Mouse (Mus musculus): ENCODE results near the gene Hspa12b. TPM values are rescaled to one million over a fixed set of nuclear protein-coding genes. Genes with fewer than 3 reads are reported as not detected.
"Not testable (repeated sequence)": the region's sequence is repeated elsewhere in the genome, so short reads cannot be mapped to it uniquely, and the experiment has no call there.

Gene Hspa12b
- polyA plus RNA-seq, 1 experiment from 2014 or later: 21.2 TPM

DNA sequence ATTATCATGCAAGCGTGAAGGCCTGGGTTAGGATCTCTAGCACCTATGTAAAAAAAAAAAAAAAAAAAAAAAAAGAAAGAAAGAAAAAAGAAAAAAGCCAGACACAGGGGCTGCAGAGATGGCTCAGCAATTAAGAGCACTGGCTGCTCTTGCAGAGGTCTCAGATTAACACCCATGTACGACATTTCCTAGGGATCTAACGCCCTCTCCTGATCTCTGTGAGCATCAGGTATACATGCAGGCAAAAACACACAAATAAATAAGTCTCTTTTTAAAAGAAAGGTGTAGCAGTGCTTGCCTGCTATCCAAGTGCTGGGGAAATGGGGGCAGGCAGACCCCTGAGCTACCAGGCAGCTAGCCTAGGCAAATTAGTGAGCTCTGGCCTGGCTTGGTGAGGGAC, 25.6 kb upstream of the Hspa12b start:
- Histone ChIP-seq H3K27ac (no peak overlapping the region), H3K4me3 (replicated peaks) (no peak overlapping the region), H3K9ac (replicated peaks) (no peak overlapping the region), H3K4me1 (replicated peaks) (peaks cover 9% of the 10 kb centered on the region), H3K9me3 (no peaks in the 10 kb centered on the region), H3K4me2 (no peak overlapping the region), H3K27me3 (no peaks in the 10 kb centered on the region), H3K36me3 (no peaks in the 10 kb centered on the region)
- WGBS: 45% methylated on average over 3 of the region's 3 CpGs
- ATAC-seq (ENCODE audit: insufficient number of reproducible peaks, insufficient read depth, low FRiP score, low TSS enrichment, low read depth): no peak

DNA sequence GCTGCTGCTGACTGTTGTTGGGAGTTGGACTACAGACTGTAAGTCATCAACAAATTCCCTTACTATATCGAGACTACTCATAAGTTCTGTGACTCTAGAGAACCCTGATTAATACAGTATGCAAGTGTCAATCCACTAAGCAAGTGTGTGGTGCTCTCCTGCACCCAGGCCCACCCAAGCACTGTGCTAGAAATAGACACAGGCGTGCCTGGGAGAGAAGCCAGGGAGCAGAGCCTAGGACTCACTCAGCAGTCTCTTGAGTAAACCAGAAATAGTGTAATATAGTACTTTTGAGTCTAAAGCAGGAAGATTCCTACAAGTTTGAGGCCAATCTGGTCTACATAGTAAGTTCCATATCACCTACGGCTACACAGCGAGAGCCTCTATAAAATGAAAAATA, 23.1 kb upstream of the Hspa12b start:
- Histone ChIP-seq H3K4me3 (replicated peaks) (no peak overlapping the region), H3K9me3 (no peaks in the 10 kb centered on the region), H3K4me1 (replicated peaks) (no peaks in the 10 kb centered on the region), H3K27me3 (no peaks in the 10 kb centered on the region), H3K9ac (replicated peaks) (no peak overlapping the region), H3K4me2 (no peak overlapping the region), H3K36me3 (no peaks in the 10 kb centered on the region), H3K27ac (no peak overlapping the region)
- WGBS: 90% methylated on average over 4 of the region's 4 CpGs
- ATAC-seq (ENCODE audit: insufficient number of reproducible peaks, insufficient read depth, low FRiP score, low TSS enrichment, low read depth): no peak

DNA sequence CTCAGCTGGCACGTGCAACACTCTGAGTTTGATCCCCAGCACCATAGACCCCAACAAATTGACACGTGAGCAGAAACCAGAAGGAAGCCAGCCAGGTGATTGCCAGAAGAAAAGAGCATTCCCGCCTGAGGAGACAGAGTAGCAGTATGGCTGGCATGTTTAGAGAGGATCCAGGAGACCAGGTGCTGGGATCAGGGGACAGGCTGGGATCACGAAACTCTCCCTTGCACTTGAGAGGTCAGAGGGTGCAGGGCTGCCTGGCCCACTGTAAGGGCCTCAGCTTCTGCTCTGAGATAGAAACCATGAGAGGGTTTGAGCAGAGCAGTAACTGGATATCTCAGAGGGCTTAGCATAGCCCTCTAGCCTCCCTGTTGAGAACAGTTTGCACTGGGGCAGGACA, 22.0 kb upstream of the Hspa12b start:
- ATAC-seq (ENCODE audit: insufficient number of reproducible peaks, insufficient read depth, low FRiP score, low TSS enrichment, low read depth); H3K9me3 ChIP-seq; H3K27me3 ChIP-seq; H3K4me3 ChIP-seq (replicated peaks); H3K9ac ChIP-seq (replicated peaks); H3K27ac ChIP-seq; H3K4me2 ChIP-seq; H3K36me3 ChIP-seq; H3K4me1 ChIP-seq (replicated peaks): not testable (repeated sequence)
- WGBS: 61% methylated on average over 4 of the region's 4 CpGs

DNA sequence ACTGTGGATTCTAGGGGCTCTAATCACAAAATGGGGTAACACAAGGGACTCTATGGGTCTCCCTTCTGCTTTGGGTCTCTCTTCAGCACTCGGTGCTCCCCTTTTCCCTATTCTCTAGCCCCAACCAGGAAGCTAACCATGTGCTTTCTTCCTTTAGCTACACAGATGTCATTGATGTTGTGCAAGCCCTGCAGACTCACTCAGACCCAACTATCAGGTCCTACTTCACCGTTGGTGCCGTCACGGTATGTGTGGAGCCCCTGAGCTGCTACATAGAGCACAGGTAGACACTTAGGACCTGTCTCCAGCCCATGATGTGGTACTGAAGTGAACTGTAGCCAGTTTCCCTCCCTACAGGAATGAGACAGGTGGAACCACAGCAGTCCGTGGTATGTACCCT, 21.1 kb upstream of the Hspa12b start:
- H3K27me3 ChIP-seq: no peaks in the 10 kb centered on the region
- H3K27ac ChIP-seq: no peak overlapping the region
- WGBS: 91% methylated on average over 5 of the region's 5 CpGs
- H3K4me2 ChIP-seq: no peak overlapping the region
- H3K9ac ChIP-seq (replicated peaks): no peak overlapping the region
- no peaks in the 10 kb centered on the region for H3K36me3 ChIP-seq
- H3K9me3 ChIP-seq: no peaks in the 10 kb centered on the region
- H3K4me3 ChIP-seq (replicated peaks): no peak overlapping the region
- H3K4me1 ChIP-seq (replicated peaks): no peaks in the 10 kb centered on the region
- ATAC-seq (ENCODE audit: insufficient number of reproducible peaks, insufficient read depth, low FRiP score, low TSS enrichment, low read depth): no peak

DNA sequence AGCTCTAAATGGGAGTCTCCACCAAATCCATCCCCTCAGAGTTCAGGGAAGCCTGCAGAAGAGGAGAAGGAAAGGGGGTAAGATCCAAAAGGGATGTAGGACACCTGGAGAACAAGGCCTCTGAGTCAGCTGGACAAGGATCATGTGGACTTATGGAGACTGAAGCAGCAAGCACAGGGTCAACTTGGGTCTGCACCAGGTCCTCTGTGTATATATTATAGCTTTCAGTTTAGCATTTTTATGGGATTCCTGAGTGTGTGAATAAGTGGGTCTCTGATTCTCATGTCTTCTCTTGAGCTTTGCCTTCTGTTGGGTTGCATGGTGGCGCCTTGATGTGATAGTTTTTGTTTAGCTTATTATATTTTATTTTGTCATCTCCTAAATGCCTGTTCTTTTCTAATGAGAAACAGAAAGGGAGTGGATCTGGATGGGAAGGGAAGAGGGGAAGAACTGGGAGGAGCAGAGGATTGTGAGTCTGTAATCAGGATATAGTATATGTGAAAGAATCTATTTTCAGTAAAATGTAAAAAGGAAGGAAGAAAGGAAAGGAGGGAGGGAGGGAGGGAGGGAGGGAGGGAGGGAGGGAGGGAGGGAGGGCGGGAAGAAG, 8.0 kb upstream of the Hspa12b start:
- Histone ChIP-seq H3K9ac (replicated peaks) (no peak overlapping the region), H3K27me3 (no peaks in the 10 kb centered on the region), H3K27ac (no peak overlapping the region), H3K4me2 (no peak overlapping the region), H3K9me3 (no peaks in the 10 kb centered on the region), H3K4me3 (replicated peaks) (no peak overlapping the region), H3K36me3 (no peaks in the 10 kb centered on the region), H3K4me1 (replicated peaks) (no peaks in the 10 kb centered on the region)
- 78% methylated on average over 1 of the region's 2 CpGs for WGBS
- ATAC-seq (ENCODE audit: insufficient number of reproducible peaks, insufficient read depth, low FRiP score, low TSS enrichment, low read depth): no peak

DNA sequence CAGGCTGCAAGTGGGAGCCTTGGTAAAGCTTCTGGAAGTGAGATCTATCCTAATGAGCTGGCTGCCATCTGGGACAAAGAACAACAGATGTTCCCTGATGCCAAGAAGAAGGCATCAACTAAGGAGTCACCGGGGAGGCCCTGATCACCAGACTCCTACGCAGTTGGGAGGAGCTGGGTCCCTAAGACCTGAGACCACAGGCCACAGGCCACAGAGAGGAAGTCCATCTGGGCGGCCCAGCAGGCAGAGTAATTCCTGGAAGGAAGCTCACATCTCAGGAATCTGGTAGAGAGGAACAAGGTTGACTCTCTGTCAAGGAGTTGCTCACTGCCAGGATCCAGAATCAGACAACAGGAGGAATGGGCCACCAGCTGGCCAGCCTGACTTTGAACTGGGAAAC, 2.9 kb upstream of the Hspa12b start:
- Histone ChIP-seq H3K9me3 (no peaks in the 10 kb centered on the region), H3K4me2 (no peak overlapping the region), H3K4me3 (replicated peaks) (no peak overlapping the region), H3K4me1 (replicated peaks) (peaks cover 34% of the 10 kb centered on the region), H3K9ac (replicated peaks) (no peak overlapping the region), H3K27ac (no peak overlapping the region), H3K36me3 (0 out of 2 replicates have a peak, but pooled peaks cover 4% of the 10 kb centered on the region), H3K27me3 (no peaks in the 10 kb centered on the region)
- 66% methylated on average over 3 of the region's 3 CpGs for whole genome bisulfite sequencing
- no peak for ATAC-seq (ENCODE audit: insufficient number of reproducible peaks, insufficient read depth, low FRiP score, low TSS enrichment, low read depth)

DNA sequence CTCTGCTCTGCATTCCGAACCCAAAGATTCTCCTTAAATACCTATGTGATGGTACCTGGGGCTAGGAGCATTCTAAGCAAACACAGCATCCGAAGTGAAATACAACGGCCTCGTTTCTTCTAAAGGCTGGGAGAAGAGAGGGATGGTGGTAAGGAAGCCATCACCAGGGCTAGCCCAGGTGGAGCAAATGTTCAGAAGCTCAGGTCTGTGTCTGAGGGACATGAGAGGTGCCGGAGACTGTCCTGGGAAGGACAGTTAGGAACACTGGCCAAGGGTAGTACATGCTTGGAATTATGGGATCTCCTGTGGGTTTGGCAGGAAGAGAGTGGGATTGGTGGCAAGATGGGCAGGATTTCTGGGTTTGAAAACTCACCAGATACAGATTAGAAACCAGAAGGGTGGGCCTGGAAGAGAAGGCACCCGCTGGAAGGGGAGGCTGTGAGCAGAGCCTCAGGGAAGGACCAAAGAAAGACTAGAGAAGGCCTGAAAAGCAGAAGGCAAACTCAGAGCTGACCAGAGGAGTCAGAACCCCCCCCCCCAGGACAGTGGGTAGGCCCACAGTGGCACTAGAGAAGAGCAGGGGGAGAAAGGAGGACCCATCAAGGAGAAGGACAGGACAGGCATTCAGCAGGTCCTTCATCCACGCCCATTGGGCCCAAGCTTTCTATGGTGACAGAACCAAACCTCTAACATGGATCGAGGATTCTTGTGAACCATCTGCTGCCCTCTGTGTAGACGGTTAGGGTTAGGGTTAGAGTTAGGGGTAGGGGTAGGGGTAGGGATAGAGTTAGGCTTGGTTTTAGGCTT, 1.7 kb upstream of the Hspa12b start:
- Histone ChIP-seq H3K4me1 (replicated peaks) (peaks cover 35% of the 10 kb centered on the region), H3K9ac (replicated peaks) (no peak overlapping the region), H3K4me2 (no peak overlapping the region), H3K4me3 (replicated peaks) (no peak overlapping the region), H3K36me3 (peaks cover 10% of the 10 kb centered on the region; the same call in 1 of the 2 replicates), H3K27ac (no peak overlapping the region), H3K9me3 (no peaks in the 10 kb centered on the region), H3K27me3 (no peaks in the 10 kb centered on the region)
- WGBS: 91% methylated on average over 9 of the region's 9 CpGs
- no peak for ATAC-seq (ENCODE audit: insufficient number of reproducible peaks, insufficient read depth, low FRiP score, low TSS enrichment, low read depth)

DNA sequence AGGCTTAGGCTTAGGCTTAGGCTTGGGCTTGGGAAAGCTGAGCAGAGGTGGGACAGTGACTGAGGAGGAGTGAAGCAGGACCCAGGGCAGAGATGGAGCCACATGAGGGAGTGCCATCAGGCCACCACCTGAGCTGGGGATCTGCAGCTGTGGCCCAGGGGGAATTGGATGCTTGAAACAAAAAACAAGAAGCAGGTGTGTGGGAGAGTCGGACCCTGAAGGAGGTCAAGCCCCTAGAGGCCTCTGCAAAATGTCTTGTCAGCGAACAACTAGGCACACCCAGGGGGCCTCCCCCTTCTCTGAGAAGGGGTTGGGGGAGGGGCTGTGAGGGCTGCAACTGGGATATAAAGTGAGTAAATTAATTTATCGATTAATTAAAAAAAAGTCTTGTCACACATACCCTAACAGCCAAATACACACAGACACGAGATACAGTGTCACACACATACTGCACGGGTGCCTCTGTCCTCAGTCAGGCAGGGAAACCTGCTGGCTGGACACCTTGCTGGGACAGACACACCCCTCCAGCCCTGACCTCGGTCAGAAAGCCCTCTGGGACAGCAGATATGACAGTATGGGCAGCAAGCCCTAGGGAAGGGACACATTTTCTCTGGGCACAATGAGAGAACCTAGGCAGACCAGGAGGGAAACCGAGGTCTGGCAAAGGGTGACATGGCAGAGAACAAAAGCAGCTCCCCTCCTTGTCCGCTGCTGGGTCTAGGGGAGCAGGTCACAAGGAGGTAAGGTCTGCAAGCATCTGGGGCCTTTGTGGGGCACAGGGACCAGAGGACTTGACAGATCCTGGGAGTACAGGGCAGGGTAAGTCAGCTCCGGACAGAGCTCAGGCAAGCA, 890 bp upstream of the Hspa12b start:
- no peaks in the 10 kb centered on the region for H3K9me3 ChIP-seq
- H3K27me3 ChIP-seq: no peaks in the 10 kb centered on the region
- H3K4me3 ChIP-seq (replicated peaks): peak overlapping the region; percentile 70; the same call in 1 of the 2 replicates
- ATAC-seq (ENCODE audit: insufficient number of reproducible peaks, insufficient read depth, low FRiP score, low TSS enrichment, low read depth): peak; percentile 8; the same call in 1 of the 2 replicates
- H3K27ac ChIP-seq: peak overlapping the region; percentile 94
- WGBS: 42% methylated on average over 9 of the region's 9 CpGs
- peak overlapping the region; percentile 75 for H3K4me2 ChIP-seq
- peaks cover 35% of the 10 kb centered on the region for H3K4me1 ChIP-seq (replicated peaks)
- H3K36me3 ChIP-seq: peaks cover 12% of the 10 kb centered on the region; the same call in 1 of the 2 replicates
- peak overlapping the region; percentile 91 for H3K9ac ChIP-seq (replicated peaks)

DNA sequence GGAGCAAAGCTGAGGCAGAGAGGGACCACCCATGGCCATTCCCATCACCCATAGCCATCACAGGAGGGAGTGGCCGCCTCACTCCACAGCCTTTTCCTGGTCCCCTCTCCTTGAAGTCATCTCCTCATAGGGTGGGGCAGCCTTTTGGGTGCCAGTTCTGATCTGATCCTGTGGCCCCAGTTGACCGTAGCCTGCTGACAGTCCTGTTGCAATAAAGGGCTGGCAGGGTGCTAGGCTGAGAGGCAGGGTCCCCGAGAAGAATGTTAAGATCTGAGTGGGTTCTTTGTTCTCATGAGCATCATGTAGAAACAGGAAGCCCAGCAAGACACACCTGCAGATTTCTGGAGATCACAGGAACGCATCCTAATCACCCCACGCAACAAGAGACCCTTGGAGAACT, 1.1 kb downstream of the Hspa12b start:
- H3K9ac ChIP-seq (replicated peaks): peak overlapping the region; percentile 91
- peak overlapping the region; percentile 70 for H3K4me3 ChIP-seq (replicated peaks)
- ATAC-seq (ENCODE audit: insufficient number of reproducible peaks, insufficient read depth, low FRiP score, low TSS enrichment, low read depth): no peak
- H3K36me3 ChIP-seq: peaks cover 26% of the 10 kb centered on the region; the same call in 1 of the 2 replicates
- no peak overlapping the region for H3K27ac ChIP-seq
- peak overlapping the region; percentile 75 for H3K4me2 ChIP-seq
- WGBS: 80% methylated on average over 5 of the region's 5 CpGs
- peaks cover 35% of the 10 kb centered on the region for H3K4me1 ChIP-seq (replicated peaks)
- no peaks in the 10 kb centered on the region for H3K27me3 ChIP-seq
- no peaks in the 10 kb centered on the region for H3K9me3 ChIP-seq

DNA sequence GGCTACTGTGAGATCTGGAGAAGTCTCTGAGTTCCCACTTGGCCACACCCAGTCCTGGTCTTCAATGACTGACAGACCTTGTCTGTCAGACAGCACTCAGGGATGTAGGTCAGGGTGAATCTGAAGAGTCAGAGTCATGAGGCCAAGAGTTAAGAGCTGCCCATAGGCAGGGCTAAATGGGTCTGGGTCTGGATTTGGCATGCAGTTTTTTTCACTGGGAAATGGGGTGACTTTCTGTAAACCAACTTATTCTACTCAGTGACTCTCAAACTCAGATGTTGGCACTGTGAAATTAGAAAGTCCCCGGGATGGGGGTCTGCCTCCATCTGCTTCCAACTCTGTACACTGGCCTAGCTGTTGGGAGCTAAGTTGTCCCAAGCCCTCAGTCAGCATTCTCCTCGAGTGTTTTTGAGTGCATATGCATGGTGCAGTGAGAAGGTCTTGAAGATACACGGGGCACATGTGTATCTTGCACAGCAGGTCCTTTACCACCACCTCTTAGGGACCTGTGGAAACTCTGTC, 1.6 kb downstream of the Hspa12b start:
- Histone ChIP-seq H3K27ac (no peak overlapping the region), H3K9ac (replicated peaks) (no peak overlapping the region), H3K4me1 (replicated peaks) (peaks cover 35% of the 10 kb centered on the region), H3K4me2 (peak overlapping the region; percentile 75), H3K27me3 (no peaks in the 10 kb centered on the region), H3K9me3 (no peaks in the 10 kb centered on the region), H3K36me3 (peaks cover 26% of the 10 kb centered on the region; the same call in 1 of the 2 replicates), H3K4me3 (replicated peaks) (0 out of 2 replicates have a peak overlapping the region, but pooled peaks have one; percentile 70)
- WGBS: 86% methylated on average over 3 of the region's 3 CpGs
- no peak for ATAC-seq (ENCODE audit: insufficient number of reproducible peaks, insufficient read depth, low FRiP score, low TSS enrichment, low read depth)

DNA sequence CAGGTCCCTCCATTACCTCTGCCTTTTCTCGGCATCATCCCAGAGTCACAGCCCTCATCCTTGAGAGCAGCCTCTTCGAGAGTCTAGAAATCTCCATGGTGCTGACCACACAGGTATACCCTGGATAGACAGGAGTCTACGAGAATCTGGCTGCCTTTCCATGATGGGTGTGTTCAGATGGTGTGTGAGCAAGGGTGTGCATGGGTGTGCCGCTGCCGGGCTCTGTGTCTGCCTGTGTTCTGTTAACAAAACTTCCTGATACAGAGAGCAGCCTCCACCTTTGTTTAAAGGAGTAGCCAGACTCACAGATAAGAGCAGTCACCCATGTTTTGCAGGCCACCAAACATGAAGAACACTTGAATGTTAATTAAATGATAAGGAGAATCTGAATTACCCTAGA, 2.8 kb downstream of the Hspa12b start:
- no peak for ATAC-seq (ENCODE audit: insufficient number of reproducible peaks, insufficient read depth, low FRiP score, low TSS enrichment, low read depth)
- Histone ChIP-seq H3K4me3 (replicated peaks) (no peak overlapping the region), H3K9ac (replicated peaks) (no peak overlapping the region), H3K27me3 (no peaks in the 10 kb centered on the region), H3K36me3 (peaks cover 37% of the 10 kb centered on the region), H3K4me1 (replicated peaks) (peaks cover 45% of the 10 kb centered on the region), H3K27ac (no peak overlapping the region), H3K4me2 (no peak overlapping the region), H3K9me3 (no peaks in the 10 kb centered on the region)
- WGBS: 89% methylated on average over 5 of the region's 5 CpGs

Measured in limb, embryonic 12.5 days (tissue).